Mouse (Mus musculus) liver, embryonic 13.5 days (tissue): Measurements from ENCODE around the gene Hsd17b1. TPM values are rescaled to one million over a fixed set of nuclear protein-coding genes. Genes with fewer than 3 reads are reported as not detected.
"Not testable (repeated sequence)": the region's sequence is repeated elsewhere in the genome, so short reads cannot be mapped to it uniquely, and the experiment has no call there.

Experiments used
- ATAC-seq: fragments of 200-750 bp; cut with Nextera tagmentation; 2 replicates; pipeline ENCODE4 v1.8.0; 2017; ENCODE audit warnings: low read depth, mild to moderate bottlenecking, moderate number of reproducible peaks, moderate library complexity
- DNase-seq: peaks from one replicate; pipeline ENCODE4 v3.0.0; 2022
- H3K27ac ChIP-seq: fragments of 300-500 bp; sonication (generic); 2 replicates; pipeline ENCODE4 v1.5.1; 2015; ENCODE audit warnings: moderate library complexity, mild to moderate bottlenecking, inconsistent platforms
- H3K27me3 ChIP-seq: fragments of 300-500 bp; sonication (generic); 2 replicates; pipeline ENCODE4 v1.6.1; 2015; ENCODE audit warnings: mild to moderate bottlenecking, inconsistent platforms
- H3K36me3 ChIP-seq: fragments of 300-500 bp; sonication (generic); 2 replicates; pipeline ENCODE4 v1.6.1; 2015; ENCODE audit warnings: mild to moderate bottlenecking, inconsistent platforms
- H3K4me1 ChIP-seq: fragments of 300-500 bp; sonication (generic); replicated peaks from 2 replicates; pipeline ENCODE4 v1.6.1; 2015; ENCODE audit warnings: inconsistent platforms
- H3K4me2 ChIP-seq: fragments of 300-500 bp; sonication (generic); 2 replicates; pipeline ENCODE4 v1.6.1; 2015; ENCODE audit warnings: inconsistent platforms, mild to moderate bottlenecking, moderate library complexity
- H3K4me3 ChIP-seq: fragments of 300-500 bp; sonication (generic); replicated peaks from 2 replicates; pipeline ENCODE4 v1.5.1; 2015; ENCODE audit warnings: mild to moderate bottlenecking, inconsistent platforms
- H3K9ac ChIP-seq: fragments of 300-500 bp; sonication (generic); 2 replicates; pipeline ENCODE4 v1.6.1; 2015; ENCODE audit warnings: mild to moderate bottlenecking, inconsistent platforms
- H3K9me3 ChIP-seq: fragments of 300-500 bp; sonication (generic); replicated peaks from 2 replicates; pipeline ENCODE4 v1.6.1; 2016; ENCODE audit warnings: inconsistent platforms
- WGBS: fragments of 180-500 bp; shearing (Covaris S2); methylation state at CpG from one replicate; pipeline ENCODE4 v1.1.7; 2015; ENCODE audit not compliant: insufficient replicate concordance; 5-methylcytosine and 5-hydroxymethylcytosine counted together
- polyA plus RNA-seq: library from polyadenylated mRNA; unstranded; fragments of >200 nt; fragmentation: Nextera tagmentation; extraction: Ambion mirVana; gene quantifications from 2 replicates; pipeline ENCODE4 v1.2.1, GENCODE M21; 2015

Hsd17b1 gene
- polyA plus RNA-seq, 1 experiment from 2014 or later, result 0.14 TPM

DNA sequence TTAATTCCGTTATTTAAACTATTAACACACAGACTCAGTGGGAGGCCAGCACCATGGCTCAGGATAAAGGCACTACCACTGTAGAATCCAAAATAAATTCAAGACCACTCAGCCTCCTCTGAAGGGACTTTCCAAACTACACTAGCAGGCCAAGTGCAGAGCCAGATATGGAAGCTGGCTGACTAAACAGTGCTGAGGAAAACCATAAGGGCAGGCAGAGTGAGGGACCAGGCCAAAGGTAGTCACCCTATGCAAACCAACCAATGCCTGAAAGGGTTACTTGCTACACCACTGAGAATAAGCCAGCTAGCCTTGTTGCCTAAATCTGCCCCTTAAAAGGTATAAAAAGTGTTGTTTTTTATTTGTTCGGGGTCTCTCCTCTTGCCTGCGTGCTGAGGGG, 34.0 kb downstream of the Hsd17b1 start:
- 90% methylated on average over 3 of the region's 3 CpGs for WGBS
- no peak overlapping the region for H3K9ac ChIP-seq
- no peak overlapping the region for H3K4me3 ChIP-seq
- H3K36me3 ChIP-seq, result peaks cover 27% of the 10 kb centered on the region
- H3K27ac ChIP-seq, result no peak overlapping the region
- H3K4me2 ChIP-seq, result no peak overlapping the region
- ATAC-seq (no peak), DNase-seq (no peak)
- H3K4me1 ChIP-seq, result peaks cover 33% of the 10 kb centered on the region
- H3K9me3 ChIP-seq, result no peaks in the 10 kb centered on the region
- H3K27me3 ChIP-seq, result no peaks in the 10 kb centered on the region

DNA sequence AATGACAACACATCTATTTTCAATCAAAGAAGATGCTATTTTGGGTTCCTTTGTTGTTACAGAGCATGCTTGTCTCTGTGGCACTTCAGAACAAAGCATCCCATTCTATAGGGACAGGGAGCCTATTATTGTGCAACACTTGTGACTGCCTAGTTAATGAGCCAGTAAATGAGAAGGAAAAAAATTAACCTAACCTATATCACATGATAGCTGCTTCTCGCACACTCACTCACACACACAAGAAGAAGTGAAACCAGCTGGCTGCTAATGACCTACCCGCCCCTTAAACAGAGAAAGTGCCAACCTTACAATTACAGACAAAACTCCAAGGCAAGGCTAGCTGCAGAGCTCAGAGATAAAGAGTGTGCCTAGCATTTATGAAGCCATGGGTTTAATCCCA, 37.4 kb downstream of the Hsd17b1 start:
- H3K4me1 ChIP-seq, result peaks cover 54% of the 10 kb centered on the region
- ATAC-seq, result no peak
- 74% methylated on average over 2 of the region's 2 CpGs for WGBS
- H3K4me3 ChIP-seq, result no peak overlapping the region
- no peak overlapping the region for H3K9ac ChIP-seq
- peak overlapping the region; percentile 0; the same call in 1 of the 2 replicates for H3K4me2 ChIP-seq
- H3K27me3 ChIP-seq, result no peaks in the 10 kb centered on the region
- no peaks in the 10 kb centered on the region for H3K9me3 ChIP-seq
- H3K27ac ChIP-seq, result peak overlapping the region; percentile 36; the same call in 1 of the 2 replicates
- no peak for DNase-seq
- peaks cover 24% of the 10 kb centered on the region for H3K36me3 ChIP-seq

DNA sequence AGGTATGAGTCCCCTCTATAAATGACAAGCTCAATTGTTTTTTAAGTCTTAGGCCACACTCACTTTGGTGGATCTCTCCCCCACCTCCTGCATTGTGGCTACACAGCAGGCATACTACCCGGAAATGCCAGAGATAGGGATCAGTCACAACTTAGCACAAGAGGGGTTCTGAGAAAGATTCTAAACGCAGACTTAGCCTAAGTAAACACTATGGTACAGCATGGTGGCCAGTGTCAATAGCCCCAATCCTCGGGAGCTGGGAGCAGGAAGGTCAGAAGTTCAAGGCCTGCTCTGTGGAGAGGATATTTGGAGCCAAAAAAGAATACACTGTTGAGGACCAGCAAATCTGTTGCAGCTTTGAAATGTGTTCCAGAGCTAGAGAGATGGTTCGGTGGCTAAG, 39.9 kb downstream of the Hsd17b1 start:
- Histone ChIP-seq H3K9ac (peak overlapping the region; percentile 93), H3K27ac (peak overlapping the region; percentile 96), H3K27me3 (no peaks in the 10 kb centered on the region), H3K36me3 (peaks cover 34% of the 10 kb centered on the region), H3K4me2 (peak overlapping the region; percentile 78), H3K9me3 (no peaks in the 10 kb centered on the region), H3K4me1 (peaks cover 55% of the 10 kb centered on the region), H3K4me3 (peak overlapping the region; percentile 91)
- ATAC-seq, result no peak
- 16% methylated on average over 4 of the region's 4 CpGs for WGBS
- DNase-seq, result no peak

DNA sequence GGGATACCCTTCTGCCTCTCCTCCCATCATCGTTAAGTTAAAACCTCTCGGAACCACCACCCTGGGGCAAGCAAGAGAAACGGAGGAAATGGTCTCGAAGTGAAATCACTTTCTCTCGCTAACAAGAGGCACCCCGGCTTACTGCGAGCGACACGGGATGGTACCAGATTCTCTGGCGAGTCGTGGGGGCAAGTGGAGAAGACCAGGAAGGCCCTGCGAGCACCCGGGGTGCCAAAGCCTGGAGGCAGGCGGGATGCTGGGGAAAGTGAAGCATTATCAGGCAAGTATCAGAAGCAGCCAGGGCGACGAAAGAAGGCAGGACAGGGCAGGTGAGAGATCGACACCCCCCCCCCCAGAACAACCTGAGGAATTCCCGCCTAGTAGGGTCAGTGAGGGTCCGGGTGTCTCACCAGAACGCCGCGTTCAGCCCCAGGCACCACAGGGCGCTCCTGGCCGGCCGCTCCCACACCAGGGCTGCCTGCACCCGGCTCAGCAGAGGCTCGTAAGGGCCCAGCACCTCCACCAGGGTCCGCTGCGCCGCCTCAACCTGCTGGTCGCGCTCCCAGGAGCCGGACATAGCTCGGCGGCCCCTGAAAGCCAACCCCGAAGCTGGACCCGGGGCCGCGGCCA, 41.0 kb downstream of the Hsd17b1 start:
- peak overlapping the region; percentile 96 for H3K27ac ChIP-seq
- peaks cover 35% of the 10 kb centered on the region for H3K36me3 ChIP-seq
- peak overlapping the region; percentile 93 for H3K9ac ChIP-seq
- H3K4me2 ChIP-seq, result peak overlapping the region; percentile 78
- peak; percentile 73 for ATAC-seq
- H3K27me3 ChIP-seq, result no peaks in the 10 kb centered on the region
- whole genome bisulfite sequencing, result under 1% methylated on average over 38 of the region's 39 CpGs
- no peak for DNase-seq
- H3K4me3 ChIP-seq, result peak overlapping the region; percentile 91
- no peaks in the 10 kb centered on the region for H3K9me3 ChIP-seq
- H3K4me1 ChIP-seq, result peaks cover 55% of the 10 kb centered on the region

DNA sequence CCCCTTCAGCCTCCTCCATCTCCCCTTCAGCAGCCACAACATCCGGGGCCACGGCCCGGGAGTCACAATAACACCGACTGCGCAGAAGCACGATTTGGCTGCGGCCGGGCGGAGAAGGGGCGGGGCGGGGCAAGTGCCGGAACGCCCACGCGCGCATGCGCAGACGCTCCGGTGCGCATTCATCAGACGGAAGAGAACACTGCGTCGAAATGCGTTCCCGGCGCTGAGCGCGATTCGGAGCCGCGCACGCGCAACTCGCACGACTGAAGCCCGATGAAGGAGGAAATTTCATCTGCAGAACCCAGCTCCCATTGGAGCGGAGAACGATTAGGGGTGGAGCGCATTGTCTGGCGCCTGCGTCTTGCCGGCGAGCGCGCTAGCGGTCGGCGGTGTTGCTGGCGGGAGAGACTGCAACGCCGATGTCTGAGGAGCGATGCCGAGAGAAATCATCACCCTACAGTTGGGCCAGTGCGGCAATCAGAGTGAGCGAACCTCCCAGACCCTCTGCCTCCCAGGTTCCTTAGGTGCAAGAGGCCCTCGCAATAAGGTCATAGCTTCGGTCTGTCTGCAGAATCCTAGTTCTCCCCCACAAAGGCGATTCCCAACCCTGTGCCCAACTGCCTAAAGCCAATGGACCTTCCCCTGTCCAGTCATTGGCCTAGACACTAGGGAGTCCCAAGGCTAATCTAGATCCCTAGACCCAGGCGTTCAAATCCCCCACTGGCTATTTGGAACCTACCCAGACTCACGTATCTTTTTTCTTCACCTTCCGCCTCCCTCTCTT, 41.7 kb downstream of the Hsd17b1 start, which contains the start of the genes Retreg3 and Tubg1:
Gene Retreg3, minus strand, starts transcription at position 133 of the 784 bp plus-strand sequence.
Gene Tubg1, plus strand, starts transcription at position 178 of the 784 bp plus-strand sequence.
- peak within 1 kb of the TSS; percentile 91 for H3K4me3 ChIP-seq
- no peaks in the 10 kb centered on the region for H3K27me3 ChIP-seq
- H3K36me3 ChIP-seq, result peaks cover 40% of the 10 kb centered on the region
- DNase-seq (peak; percentile 98), ATAC-seq (peak; percentile 91)
- H3K4me2 ChIP-seq, result peak within 1 kb of the TSS; percentile 99
- under 1% methylated on average over 61 of the region's 61 CpGs for WGBS
- H3K4me1 ChIP-seq, result peaks cover 53% of the 10 kb centered on the region
- no peaks in the 10 kb centered on the region for H3K9me3 ChIP-seq
- peak within 1 kb of the TSS; percentile 93 for H3K9ac ChIP-seq
- H3K27ac ChIP-seq, result peak within 1 kb of the TSS; percentile 96

DNA sequence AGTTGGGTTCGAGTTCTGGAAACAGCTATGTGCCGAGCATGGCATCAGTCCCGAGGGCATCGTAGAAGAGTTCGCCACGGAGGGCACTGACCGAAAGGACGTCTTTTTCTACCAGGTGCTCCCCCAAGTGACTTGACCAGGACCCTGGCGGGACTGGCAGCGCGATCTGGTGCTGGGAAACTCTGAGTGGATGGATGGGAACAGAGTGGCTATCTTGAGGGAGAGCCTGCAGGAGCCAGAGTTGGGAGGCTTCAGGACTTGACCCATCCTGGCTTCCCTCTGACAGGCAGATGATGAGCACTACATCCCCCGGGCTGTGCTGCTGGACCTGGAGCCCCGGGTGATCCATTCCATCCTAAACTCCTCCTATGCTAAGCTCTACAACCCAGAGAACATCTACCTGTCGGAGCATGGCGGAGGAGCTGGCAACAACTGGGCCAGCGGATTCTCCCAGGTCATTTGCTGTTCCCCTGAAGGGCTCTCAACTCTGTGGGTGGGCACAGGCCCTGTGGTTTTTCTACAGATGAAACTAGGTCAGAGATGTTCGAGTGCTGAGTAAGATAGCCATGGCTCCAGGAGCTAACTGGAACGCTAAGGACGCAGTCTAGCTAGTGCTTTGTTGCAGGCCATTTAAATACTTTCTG, 42.5 kb downstream of the Hsd17b1 start:
- 22% methylated on average over 19 of the region's 19 CpGs for WGBS
- peak; percentile 21 for DNase-seq
- no peaks in the 10 kb centered on the region for H3K27me3 ChIP-seq
- ATAC-seq, result no peak
- H3K4me1 ChIP-seq, result peaks cover 46% of the 10 kb centered on the region
- H3K27ac ChIP-seq, result peak overlapping the region; percentile 96
- H3K9ac ChIP-seq, result peak overlapping the region; percentile 91
- no peaks in the 10 kb centered on the region for H3K9me3 ChIP-seq
- H3K4me3 ChIP-seq, result peak overlapping the region; percentile 91
- peaks cover 44% of the 10 kb centered on the region for H3K36me3 ChIP-seq
- H3K4me2 ChIP-seq, result peak overlapping the region; percentile 99

DNA sequence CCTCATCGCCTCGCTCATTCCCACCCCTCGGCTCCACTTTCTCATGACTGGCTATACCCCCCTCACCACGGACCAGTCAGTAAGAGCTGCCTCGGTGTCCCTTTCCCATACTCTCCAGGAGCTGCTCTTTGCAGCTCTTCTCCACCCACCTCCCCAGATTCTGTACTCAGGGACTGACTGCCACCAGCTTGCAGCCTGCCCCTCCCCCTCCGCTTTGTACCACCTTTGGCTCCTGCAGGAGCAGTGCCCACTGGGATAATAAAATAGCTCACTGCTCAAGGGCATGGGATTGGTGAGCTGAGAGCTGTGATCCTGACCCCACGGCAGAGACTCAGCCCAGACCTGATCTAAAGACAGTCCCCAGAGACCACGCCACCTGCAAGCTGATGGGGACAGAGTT, 46.3 kb downstream of the Hsd17b1 start:
- not testable (repeated sequence) for H3K4me3 ChIP-seq, H3K4me2 ChIP-seq, H3K9ac ChIP-seq, H3K9me3 ChIP-seq, H3K27ac ChIP-seq, H3K27me3 ChIP-seq, ATAC-seq, DNase-seq
- H3K4me1 ChIP-seq, result peaks cover 18% of the 10 kb centered on the region
- WGBS, result 87% methylated on average over 8 of the region's 8 CpGs
- peaks cover 55% of the 10 kb centered on the region for H3K36me3 ChIP-seq

DNA sequence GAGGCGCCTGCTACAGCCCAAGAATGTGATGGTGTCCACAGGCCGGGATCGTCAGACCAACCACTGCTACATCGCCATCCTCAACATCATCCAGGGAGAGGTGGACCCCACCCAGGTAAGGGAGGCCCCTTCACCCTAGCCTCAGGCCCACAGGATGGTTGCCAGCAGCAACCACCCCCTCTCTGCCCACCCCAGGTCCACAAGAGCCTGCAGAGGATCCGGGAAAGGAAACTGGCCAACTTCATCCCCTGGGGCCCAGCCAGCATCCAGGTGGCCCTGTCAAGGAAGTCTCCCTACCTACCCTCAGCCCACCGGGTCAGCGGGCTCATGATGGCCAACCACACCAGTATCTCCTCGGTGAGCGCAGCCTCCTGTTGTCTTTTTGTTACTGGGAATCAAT, 46.8 kb downstream of the Hsd17b1 start:
- H3K4me2 ChIP-seq, H3K27ac ChIP-seq, ATAC-seq, H3K9me3 ChIP-seq, H3K27me3 ChIP-seq, H3K9ac ChIP-seq, DNase-seq, H3K4me3 ChIP-seq: not testable (repeated sequence)
- peaks cover 19% of the 10 kb centered on the region for H3K4me1 ChIP-seq
- peaks cover 55% of the 10 kb centered on the region for H3K36me3 ChIP-seq
- 91% methylated on average over 9 of the region's 9 CpGs for WGBS

DNA sequence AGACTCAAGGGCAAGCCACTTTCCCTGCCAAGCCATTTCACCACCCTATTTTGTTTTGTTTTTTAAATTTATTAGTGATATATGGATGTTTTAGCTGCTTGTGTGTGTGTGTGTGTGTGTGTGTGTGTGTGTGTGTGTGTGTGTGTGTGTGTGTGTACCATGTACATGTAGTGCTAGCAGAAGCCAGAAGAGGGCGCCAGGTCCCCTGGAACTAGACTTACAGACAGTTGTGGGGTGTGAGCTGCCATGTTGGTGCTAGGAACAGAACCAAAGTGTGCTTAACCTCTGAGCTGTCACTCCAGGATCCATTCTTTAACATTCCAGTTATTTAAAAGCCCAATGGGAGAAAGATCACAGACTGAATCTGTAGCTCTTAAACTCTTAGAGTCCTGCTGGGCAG, 48.9 kb downstream of the Hsd17b1 start:
- 78% methylated on average over 1 of the region's 1 CpGs for WGBS
- ATAC-seq (no peak), DNase-seq (no peak)
- Histone ChIP-seq H3K4me2 (no peak overlapping the region), H3K9me3 (peaks cover 10% of the 10 kb centered on the region; the same call in 1 of the 2 replicates), H3K4me3 (no peak overlapping the region), H3K4me1 (peaks cover 17% of the 10 kb centered on the region), H3K27ac (no peak overlapping the region), H3K36me3 (peaks cover 48% of the 10 kb centered on the region), H3K9ac (no peak overlapping the region), H3K27me3 (no peaks in the 10 kb centered on the region)

DNA sequence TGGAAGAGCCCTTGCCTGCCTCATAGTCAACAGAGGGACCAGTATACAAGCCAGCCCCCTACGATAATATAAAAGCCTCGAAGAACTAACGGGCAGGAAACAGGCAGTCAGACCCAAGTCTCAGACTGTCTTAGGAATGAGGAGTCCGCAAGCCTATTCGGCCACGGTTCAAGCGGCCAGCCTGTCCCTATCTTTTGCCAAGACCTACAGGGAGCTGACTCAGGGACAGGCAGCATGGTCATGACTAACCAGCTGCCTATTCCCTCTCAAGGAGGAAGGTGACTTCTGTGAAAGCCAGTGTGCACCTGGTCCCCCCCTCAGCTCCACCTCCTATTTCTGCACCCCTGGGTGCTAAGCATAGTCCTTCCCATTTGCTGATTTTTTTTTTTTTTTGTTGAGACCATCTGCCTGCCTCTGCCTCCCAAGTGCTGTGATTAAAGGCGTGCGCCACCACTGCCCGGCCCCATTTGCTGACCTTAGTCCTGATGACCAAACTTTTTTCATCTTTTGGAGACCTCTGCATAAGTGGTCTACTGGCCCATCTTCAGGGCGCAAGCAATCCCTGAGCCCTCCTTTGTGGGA, 50.9 kb downstream of the Hsd17b1 start:
- DNase-seq (no peak), ATAC-seq (no peak)
- H3K4me2 ChIP-seq, result no peak overlapping the region
- peaks cover 29% of the 10 kb centered on the region for H3K36me3 ChIP-seq
- H3K4me3 ChIP-seq, result no peak overlapping the region
- peaks cover 17% of the 10 kb centered on the region for H3K4me1 ChIP-seq
- 71% methylated on average over 11 of the region's 11 CpGs for WGBS
- H3K9me3 ChIP-seq, result peaks cover 10% of the 10 kb centered on the region; the same call in 1 of the 2 replicates
- H3K27me3 ChIP-seq, result no peaks in the 10 kb centered on the region
- no peak overlapping the region for H3K9ac ChIP-seq
- H3K27ac ChIP-seq, result no peak overlapping the region
